23 mouse cellular contexts compared by ENCODE assay signal in the genomic region with DNA sequence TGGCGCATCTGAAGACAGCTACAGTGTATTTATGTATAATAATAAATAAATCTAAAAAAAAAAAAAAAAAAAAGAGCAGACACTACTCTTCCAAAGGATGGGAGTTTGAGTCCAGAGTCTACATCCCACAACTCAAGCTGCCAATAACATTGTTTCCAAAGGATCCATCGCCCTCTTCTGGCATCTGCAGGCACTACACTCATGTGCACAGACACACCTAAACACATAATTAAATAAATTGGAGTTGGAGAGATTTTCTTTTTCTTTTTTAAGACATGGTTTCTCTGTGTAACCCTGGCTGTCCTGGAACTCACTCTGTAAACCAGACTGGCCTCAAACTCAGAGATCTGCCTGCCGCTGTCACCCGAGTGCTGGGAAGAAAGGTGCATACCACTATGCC. TPM values are rescaled to one million over a fixed set of nuclear protein-coding genes. Genes with fewer than 3 reads are reported as not detected.
DNase-seq lines count a peak whose midpoint lies in the region; ATAC-seq and TF ChIP-seq lines count a peak whose summit lies in the region.
"Had no signal": no experiment of that assay in that cellular context is flagged by ENCODE, and none has a peak within 500 bp of the region (broad histone marks: within the 10 kb centered on the region; RNA-seq: fewer than 3 reads in every experiment).

No protein-coding gene starts in this region.

- peak; percentile 26 for TF ChIP-seq RAD21 in CH12.LX (IDR thresholded peaks at IDR 0.05; ENCODE audit: low read depth, low read length)

- intact Hi-C loops in left cerebral cortex, adult 2 months (cut with DNase I) = no loop called here
- intact Hi-C loops in left cerebral cortex, postnatal 25 days (cut with DNase I) = no loop called here

- no peaks in the 10 kb centered on the region for H3K4me1 ChIP-seq in forebrain, postnatal 0 days (ENCODE audit: insufficient read depth)
- H3K4me1 ChIP-seq in forebrain, embryonic 14.5 days (ENCODE audit: control insufficient read depth, insufficient read depth, low read length) = no peaks in the 10 kb centered on the region
- H3K4me1 ChIP-seq in CH12.LX (ENCODE audit: control insufficient read depth in 1 of 2, insufficient read depth in 2 of 2) = peaks cover 13 to 41% of the 10 kb centered on the region in 2 experiments; a peak in 3 of 4 replicates

- H3K9ac ChIP-seq in forebrain, postnatal 0 days = no peak overlapping the region
- H3K9ac ChIP-seq in forebrain, embryonic 14.5 days (ENCODE audit: low read length) = no peak overlapping the region
- H3K9ac ChIP-seq in CH12.LX (ENCODE audit: insufficient read depth, low read depth) = no peak overlapping the region
- H3K9ac ChIP-seq: embryonic facial prominence, embryonic 15.5 days; heart, embryonic 15.5 days; limb, embryonic 12.5 days; liver, embryonic 15.5 days had no signal

- dilution Hi-C loops in CH12.LX (cut with MboI; ENCODE audit: extremely low pct_ligation_motif_present, extremely low pct_unique_long_range_greater_than_20kb, low sequenced_read_pairs) = no loop called here

- TF ChIP-seq CTCF in forebrain, postnatal 0 days (IDR thresholded peaks at IDR 0.05; ENCODE audit: low read depth) = 0 out of 2 replicates have a peak, but pooled peaks have one; percentile 6
- TF ChIP-seq CTCF in left cerebral cortex, adult 2 months (IDR thresholded peaks at IDR 0.05) = peak; percentile 7
- peak; percentile 30 to 49; a peak in 3 of 4 replicates for TF ChIP-seq CTCF in CH12.LX (conservative IDR thresholded peaks at IDR 0.05 in 1 of 2, IDR thresholded peaks at IDR 0.05 in 1 of 2; ENCODE audit: low read depth in 2 of 2, low read length in 2 of 2)

- no peak for ATAC-seq in forebrain, postnatal 0 days
- no peak for ATAC-seq in forebrain, embryonic 14.5 days
- ATAC-seq: hindbrain, embryonic 16.5 days; midbrain, embryonic 16.5 days had no signal

- 96% methylated on average over 4 of the region's 4 CpGs for WGBS in forebrain, postnatal 0 days
- WGBS in forebrain, embryonic 14.5 days = 93% methylated on average over 4 of the region's 4 CpGs

- H3K27ac ChIP-seq in forebrain, postnatal 0 days (ENCODE audit: low read depth, low read length) = no peak overlapping the region
- H3K27ac ChIP-seq in forebrain, embryonic 14.5 days (ENCODE audit: low read depth, low read length) = no peak overlapping the region
- no peak overlapping the region for H3K27ac ChIP-seq in left cerebral cortex, adult 2 months
- no peak overlapping the region for H3K27ac ChIP-seq in CH12.LX (ENCODE audit: insufficient read depth, low read depth)
- H3K27ac ChIP-seq: embryonic facial prominence, embryonic 15.5 days; heart, embryonic 15.5 days; limb, embryonic 12.5 days; liver, embryonic 15.5 days had no signal

- H3K79me2 ChIP-seq in CH12.LX (replicated peaks; ENCODE audit: control insufficient read depth, extremely low read depth, insufficient read depth, poor library complexity, severe bottlenecking) = peaks cover 3% of the 10 kb centered on the region

- no peaks in the 10 kb centered on the region for H3K27me3 ChIP-seq in forebrain, postnatal 0 days (ENCODE audit: insufficient read depth, low read length)
- no peaks in the 10 kb centered on the region for H3K27me3 ChIP-seq in forebrain, embryonic 14.5 days (replicated peaks; ENCODE audit: control insufficient read depth, insufficient read depth, low read length)
- no peaks in the 10 kb centered on the region for H3K27me3 ChIP-seq in CH12.LX (replicated peaks)
- H3K27me3 ChIP-seq: embryonic facial prominence, embryonic 15.5 days; heart, embryonic 15.5 days; limb, embryonic 12.5 days; liver, embryonic 15.5 days had no signal

- TF ChIP-seq POLR2A in CH12.LX (IDR thresholded peaks at IDR 0.05; ENCODE audit: low read depth, low read length) = no peak

- in situ Hi-C loops in CH12.LX (cut with MboI; ENCODE audit: low pct_ligation_motif_present, low pct_unique_long_range_greater_than_20kb, low sequenced_read_pairs) = loop anchor here (25.0 kb wide), 1 partner anchor 455 kb away; a partner anchor contains a TSS

- no peak overlapping the region for H3K4me3 ChIP-seq in forebrain, postnatal 0 days (ENCODE audit: low read depth, low read length)
- no peak overlapping the region for H3K4me3 ChIP-seq in forebrain, embryonic 14.5 days (ENCODE audit: low read depth, low read length)
- H3K4me3 ChIP-seq in left cerebral cortex, adult 2 months = no peak overlapping the region
- no peak overlapping the region for H3K4me3 ChIP-seq in CH12.LX (replicated peaks in 1 of 3; ENCODE audit: low read depth in 2 of 3, low read length in 2 of 3, poor library complexity in 1 of 3)
- H3K4me3 ChIP-seq: embryonic facial prominence, embryonic 15.5 days; heart, embryonic 15.5 days; limb, embryonic 12.5 days; liver, embryonic 15.5 days had no signal

- no peak for DNase-seq in forebrain, postnatal 0 days
- no peak for DNase-seq in forebrain, embryonic 14.5 days (ENCODE audit: low spot score)
- peak in 1 of 2 experiments; percentile 1 for DNase-seq in left cerebral cortex, adult 2 months (ENCODE audit: extremely low spot score in 1 of 2, low spot score in 2 of 2)
- no peak for DNase-seq in left cerebral cortex, postnatal 25 days (ENCODE audit: low spot score in 2 of 2)
- DNase-seq in CH12.LX (ENCODE audit: extremely low read depth) (no peak), ZHBTc4 (ENCODE audit: low read depth, low spot score) (peak; percentile 70)
- DNase-seq in cerebellum, adult 9-10 months = no peak
- DNase-seq: adrenal gland, postnatal 25 days; cerebellum, adult 18-20 months; cerebellum, postnatal 36 days; gastrocnemius, postnatal 14 days; heart, adult 18-20 months; heart, postnatal 4 days; kidney, adult 9 months; kidney, postnatal 36 days; right cerebral cortex, postnatal 25 days; thymus, adult 2 months had no signal

- peaks cover 31% of the 10 kb centered on the region for H3K36me3 ChIP-seq in forebrain, postnatal 0 days (ENCODE audit: insufficient read depth)
- H3K36me3 ChIP-seq in forebrain, embryonic 14.5 days (ENCODE audit: control insufficient read depth, insufficient read depth, low read length) = peaks cover 53% of the 10 kb centered on the region
- H3K36me3 ChIP-seq in CH12.LX (replicated peaks in 1 of 2; ENCODE audit: control insufficient read depth in 1 of 2, insufficient read depth in 1 of 2, low read length in 1 of 2) = peaks cover 58 to 79% of the 10 kb centered on the region in 2 experiments

- H3K9me3 ChIP-seq in forebrain, postnatal 0 days (ENCODE audit: low read length) = no peaks in the 10 kb centered on the region
- no peaks in the 10 kb centered on the region for H3K9me3 ChIP-seq in forebrain, embryonic 14.5 days (replicated peaks; ENCODE audit: control insufficient read depth, low read length)
- peaks cover 12% of the 10 kb centered on the region for H3K9me3 ChIP-seq in CH12.LX (replicated peaks; ENCODE audit: low read length)
- H3K9me3 ChIP-seq: heart, embryonic 15.5 days; liver, embryonic 15.5 days had no signal

- no peak for TF ChIP-seq EP300 in CH12.LX (IDR thresholded peaks at IDR 0.05; ENCODE audit: low read length)

- H3K4me2 ChIP-seq in forebrain, postnatal 0 days (ENCODE audit: low read depth) = no peak overlapping the region
- H3K4me2 ChIP-seq in forebrain, embryonic 14.5 days (ENCODE audit: low read length) = no peak overlapping the region
- H3K4me2 ChIP-seq in CH12.LX (ENCODE audit: insufficient read depth, low read depth, poor library complexity, severe bottlenecking) = no peak overlapping the region
- H3K4me2 ChIP-seq: embryonic facial prominence, embryonic 15.5 days; heart, embryonic 15.5 days; limb, embryonic 12.5 days; liver, embryonic 15.5 days had no signal

RNA-seq across cellular contexts. Expression of a gene that starts 11.8 kb away (rescaled TPM):
- total RNA-seq in forebrain, postnatal 0 days (2014; rRNA removed) = 9.5 and 10.5 TPM in 2 replicates
- polyA plus RNA-seq in forebrain, postnatal 0 days (2015; fragmentation: Nextera tagmentation; extraction: Ambion mirVana) = 10.0 and 11.3 TPM in 2 replicates
- 9.1 and 10.1 TPM in 2 replicates for polyA plus RNA-seq in forebrain, embryonic 14.5 days (2014; fragmentation: Nextera tagmentation; extraction: Ambion mirVana)
- 1 to 10 TPM; 3.2 to 4.2 TPM for total RNA-seq in left cerebral cortex, adult 2 months (2021)
- 1 to 10 TPM; 2.8 to 4.4 TPM for total RNA-seq in left cerebral cortex, postnatal 25 days (2021)
- total RNA-seq in CH12.LX (2012; rRNA removed) (12.5 and 13.3 TPM in 2 replicates), CH12.LX (2014; rRNA removed) (12.3 and 15.3 TPM in 2 replicates)
- polyA plus RNA-seq in CH12.LX (2012; ENCODE audit: insufficient read length, low read depth) = 11.5 and 12.1 TPM in 2 replicates

RNA-seq across cellular contexts. Expression of a gene that starts 16.5 kb away (rescaled TPM):
- 1.5 TPM in 1 of 2 replicates, not detected in the other for total RNA-seq in forebrain, postnatal 0 days (2014; rRNA removed)
- polyA plus RNA-seq in forebrain, postnatal 0 days (2015; fragmentation: Nextera tagmentation; extraction: Ambion mirVana) = 0.55 and 1.0 TPM in 2 replicates
- polyA plus RNA-seq in forebrain, embryonic 14.5 days (2014; fragmentation: Nextera tagmentation; extraction: Ambion mirVana) = 0.61 and 0.78 TPM in 2 replicates
- under 1 TPM in 1 of 2 experiments, not detected in 1; 0.44 TPM for total RNA-seq in left cerebral cortex, adult 2 months (2021)
- total RNA-seq in left cerebral cortex, postnatal 25 days (2021) = not detected
- total RNA-seq in CH12.LX (2012; rRNA removed) (22.0 and 28.1 TPM in 2 replicates), CH12.LX (2014; rRNA removed) (41.2 and 50.1 TPM in 2 replicates)
- 33.1 and 35.4 TPM in 2 replicates for polyA plus RNA-seq in CH12.LX (2012; ENCODE audit: insufficient read length, low read depth)

RNA-seq across cellular contexts. Expression of a gene that starts 17.1 kb away (rescaled TPM):
- 14.4 and 22.4 TPM in 2 replicates for total RNA-seq in forebrain, postnatal 0 days (2014; rRNA removed)
- polyA plus RNA-seq in forebrain, postnatal 0 days (2015; fragmentation: Nextera tagmentation; extraction: Ambion mirVana) = 10.6 and 11.4 TPM in 2 replicates
- polyA plus RNA-seq in forebrain, embryonic 14.5 days (2014; fragmentation: Nextera tagmentation; extraction: Ambion mirVana) = 15.0 and 16.8 TPM in 2 replicates
- total RNA-seq in left cerebral cortex, adult 2 months (2021) = 10 to 100 TPM; 17.3 to 22.0 TPM
- 10 to 100 TPM; 16.2 to 18.0 TPM for total RNA-seq in left cerebral cortex, postnatal 25 days (2021)
- total RNA-seq in CH12.LX (2012; rRNA removed) (19.2 and 22.3 TPM in 2 replicates), CH12.LX (2014; rRNA removed) (18.4 and 20.4 TPM in 2 replicates)
- 18.9 and 19.2 TPM in 2 replicates for polyA plus RNA-seq in CH12.LX (2012; ENCODE audit: insufficient read length, low read depth)

RNA-seq across cellular contexts. Expression of a gene that starts 21.5 kb away (rescaled TPM):
- total RNA-seq in forebrain, postnatal 0 days (2014; rRNA removed) = 462 and 530 TPM in 2 replicates
- polyA plus RNA-seq in forebrain, postnatal 0 days (2015; fragmentation: Nextera tagmentation; extraction: Ambion mirVana) = 274 and 306 TPM in 2 replicates
- 504 and 550 TPM in 2 replicates for polyA plus RNA-seq in forebrain, embryonic 14.5 days (2014; fragmentation: Nextera tagmentation; extraction: Ambion mirVana)
- 100 to 1,000 TPM; 652 to 679 TPM for total RNA-seq in left cerebral cortex, adult 2 months (2021)
- total RNA-seq in left cerebral cortex, postnatal 25 days (2021) = 100 to 1,000 TPM; 633 to 643 TPM
- total RNA-seq in CH12.LX (2012; rRNA removed) = 269 and 351 TPM in 2 replicates
- total RNA-seq in CH12.LX (2014; rRNA removed) = 505 and 574 TPM in 2 replicates
- polyA plus RNA-seq in CH12.LX (2012; ENCODE audit: insufficient read length, low read depth) = 1,169 and 1,328 TPM in 2 replicates

RNA-seq across cellular contexts. Expression of a gene that starts 21.5 kb away (rescaled TPM):
- 13.8 and 15.8 TPM in 2 replicates for total RNA-seq in forebrain, postnatal 0 days (2014; rRNA removed)
- 4.7 and 6.9 TPM in 2 replicates for polyA plus RNA-seq in forebrain, postnatal 0 days (2015; fragmentation: Nextera tagmentation; extraction: Ambion mirVana)
- polyA plus RNA-seq in forebrain, embryonic 14.5 days (2014; fragmentation: Nextera tagmentation; extraction: Ambion mirVana) = 12.2 and 14.2 TPM in 2 replicates
- total RNA-seq in left cerebral cortex, adult 2 months (2021) = 10 to 100 TPM; 12.6 to 15.1 TPM
- 10 to 100 TPM; 11.1 to 11.3 TPM for total RNA-seq in left cerebral cortex, postnatal 25 days (2021)
- total RNA-seq in CH12.LX (2012; rRNA removed) (17.2 and 17.5 TPM in 2 replicates), CH12.LX (2014; rRNA removed) (21.7 and 24.4 TPM in 2 replicates)
- polyA plus RNA-seq in CH12.LX (2012; ENCODE audit: insufficient read length, low read depth) = 19.3 and 25.3 TPM in 2 replicates
